Mouse (Mus musculus): ENCODE measurements around the gene Hsd17b10. TPM values are rescaled to one million over a fixed set of nuclear protein-coding genes. Genes with fewer than 3 reads are reported as not detected.

Hsd17b10 gene
- polyA plus RNA-seq, 2 experiments, result 33.4 to 98.4 TPM

- no peak for ATAC-seq (ENCODE audit: insufficient read depth)
- Histone ChIP-seq H3K4me1 (replicated peaks; ENCODE audit: control insufficient read depth in 2 of 2, insufficient read depth in 2 of 2, low read length in 1 of 2) (peaks cover 10 to 20% of the 10 kb centered on the region in 2 experiments; a peak in 3 of 4 replicates), H3K27me3 (ENCODE audit: control insufficient read depth, insufficient read depth, low read length) (no peaks in the 10 kb centered on the region), H3K9ac (replicated peaks) (peak overlapping the region; percentile 47), H3K27ac (peak overlapping the region; percentile 31; the same call in 1 of the 2 replicates), H3K9me3 (ENCODE audit: control insufficient read depth, low read length) (no peaks in the 10 kb centered on the region), H3K36me3 (replicated peaks; ENCODE audit: control insufficient read depth, insufficient read depth, low read depth) (peaks cover 10% of the 10 kb centered on the region), H3K4me2 (ENCODE audit: low read depth) (peak overlapping the region; percentile 78), H3K4me3 (ENCODE audit: insufficient read depth in 1 of 2, low read depth in 2 of 2, low read length in 2 of 2) (peak overlapping the region in 1 of 2 experiments; percentile 38; a peak in 2 of 4 replicates)
- 36% methylated on average over 2 of the region's 2 CpGs for WGBS (ENCODE audit: insufficient replicate concordance)
- TF ChIP-seq CTCF (IDR thresholded peaks at IDR 0.05; ENCODE audit: low read depth) (no peak), EP300 (IDR thresholded peaks at IDR 0.05; ENCODE audit: low read depth) (peak; percentile 50)
- DNase-seq (ENCODE audit: low read depth in 3 of 3, low spot score in 3 of 3), result peak in 2 of 3 experiments; percentile 33 to 43
Observed at GRCm38 (mm10) chrX:152019294-152019693, 17.6 kb downstream of the Hsd17b10 start.

- Histone ChIP-seq H3K27me3 (ENCODE audit: control insufficient read depth, insufficient read depth, low read length) (no peaks in the 10 kb centered on the region), H3K4me3 (ENCODE audit: insufficient read depth in 1 of 2, low read depth in 2 of 2, low read length in 2 of 2) (no peak overlapping the region), H3K9ac (replicated peaks) (no peak overlapping the region), H3K4me2 (ENCODE audit: low read depth) (0 out of 2 replicates have a peak overlapping the region, but pooled peaks have one; percentile 18), H3K4me1 (replicated peaks; ENCODE audit: control insufficient read depth in 2 of 2, insufficient read depth in 2 of 2, low read length in 1 of 2) (peaks cover 0 to 9% of the 10 kb centered on the region in 2 experiments; a peak in 3 of 4 replicates), H3K27ac (peak overlapping the region; percentile 22; the same call in 1 of the 2 replicates), H3K9me3 (ENCODE audit: control insufficient read depth, low read length) (no peaks in the 10 kb centered on the region), H3K36me3 (replicated peaks; ENCODE audit: control insufficient read depth, insufficient read depth, low read depth) (peaks cover 31% of the 10 kb centered on the region)
- ATAC-seq (ENCODE audit: insufficient read depth) (peak; percentile 83), DNase-seq (ENCODE audit: low read depth in 3 of 3, low spot score in 3 of 3) (no peak)
- TF ChIP-seq CTCF (IDR thresholded peaks at IDR 0.05; ENCODE audit: low read depth), result no peak
- peak; percentile 38; the same call in 1 of the 2 replicates for TF ChIP-seq EP300 (IDR thresholded peaks at IDR 0.05; ENCODE audit: low read depth)
Observed at GRCm38 (mm10) chrX:152039865-152040264, 38.2 kb downstream of the Hsd17b10 start.

GRCm38 (mm10) chrX:152047230-152047629 lies 45.6 kb downstream of the Hsd17b10 start:
- Histone ChIP-seq H3K9ac (replicated peaks) (no peak overlapping the region), H3K27ac (no peak overlapping the region), H3K4me2 (ENCODE audit: low read depth) (no peak overlapping the region), H3K27me3 (ENCODE audit: control insufficient read depth, insufficient read depth, low read length) (no peaks in the 10 kb centered on the region), H3K9me3 (ENCODE audit: control insufficient read depth, low read length) (no peaks in the 10 kb centered on the region), H3K4me1 (replicated peaks; ENCODE audit: control insufficient read depth in 2 of 2, insufficient read depth in 2 of 2, low read length in 1 of 2) (no peaks in the 10 kb centered on the region), H3K36me3 (replicated peaks; ENCODE audit: control insufficient read depth, insufficient read depth, low read depth) (peaks cover 13% of the 10 kb centered on the region), H3K4me3 (ENCODE audit: insufficient read depth in 1 of 2, low read depth in 2 of 2, low read length in 2 of 2) (no peak overlapping the region)
- TF ChIP-seq CTCF (IDR thresholded peaks at IDR 0.05; ENCODE audit: low read depth) (no peak), EP300 (IDR thresholded peaks at IDR 0.05; ENCODE audit: low read depth) (no peak)
- ATAC-seq (ENCODE audit: insufficient read depth) (no peak), DNase-seq (ENCODE audit: low read depth in 3 of 3, low spot score in 3 of 3) (no peak)

GRCm38 (mm10) chrX:152052546-152052945 lies 50.9 kb downstream of the Hsd17b10 start:
- no peaks in the 10 kb centered on the region for H3K9me3 ChIP-seq (ENCODE audit: control insufficient read depth, low read length)
- no peak overlapping the region for H3K4me2 ChIP-seq (ENCODE audit: low read depth)
- no peak overlapping the region for H3K9ac ChIP-seq (replicated peaks)
- H3K27me3 ChIP-seq (ENCODE audit: control insufficient read depth, insufficient read depth, low read length), result no peaks in the 10 kb centered on the region
- no peaks in the 10 kb centered on the region for H3K4me1 ChIP-seq (replicated peaks; ENCODE audit: control insufficient read depth in 2 of 2, insufficient read depth in 2 of 2, low read length in 1 of 2)
- peaks cover 14% of the 10 kb centered on the region for H3K36me3 ChIP-seq (replicated peaks; ENCODE audit: control insufficient read depth, insufficient read depth, low read depth)
- H3K27ac ChIP-seq, result no peak overlapping the region
- TF ChIP-seq EP300 (IDR thresholded peaks at IDR 0.05; ENCODE audit: low read depth), result no peak
- no peak for TF ChIP-seq CTCF (IDR thresholded peaks at IDR 0.05; ENCODE audit: low read depth)
- no peak overlapping the region for H3K4me3 ChIP-seq (ENCODE audit: insufficient read depth in 1 of 2, low read depth in 2 of 2, low read length in 2 of 2)
- DNase-seq (ENCODE audit: low read depth in 3 of 3, low spot score in 3 of 3) (no peak), ATAC-seq (ENCODE audit: insufficient read depth) (no peak)
- whole genome bisulfite sequencing (ENCODE audit: insufficient replicate concordance), result 60% methylated on average over 3 of the region's 3 CpGs

Other genes starting within 250 kb of the Hsd17b10 start
- 19.6 and 19.7 TPM in 2 replicates for gene Huwe1, start 201.0 kb upstream of the Hsd17b10 start, polyA plus RNA-seq (2012; rRNA removed)
- 11.6 and 11.9 TPM in 2 replicates for gene Huwe1, start 201.0 kb upstream of the Hsd17b10 start, polyA plus RNA-seq (2014; fragmentation: Nextera tagmentation; extraction: Ambion mirVana)
- gene Ribc1, start 14.4 kb downstream of the Hsd17b10 start, polyA plus RNA-seq (2012; rRNA removed), result 0.78 and 0.87 TPM in 2 replicates
- 2.0 and 2.4 TPM in 2 replicates for gene Ribc1, start 14.4 kb downstream of the Hsd17b10 start, polyA plus RNA-seq (2014; fragmentation: Nextera tagmentation; extraction: Ambion mirVana)
- gene Smc1a, start 14.6 kb downstream of the Hsd17b10 start, polyA plus RNA-seq (2012; rRNA removed), result 28.0 and 41.9 TPM in 2 replicates
- gene Smc1a, start 14.6 kb downstream of the Hsd17b10 start, polyA plus RNA-seq (2014; fragmentation: Nextera tagmentation; extraction: Ambion mirVana), result 51.8 and 58.1 TPM in 2 replicates
- 1.1 TPM in 2 replicates for gene Iqsec2, start 142.4 kb downstream of the Hsd17b10 start, polyA plus RNA-seq (2012; rRNA removed)
- gene Iqsec2, start 142.4 kb downstream of the Hsd17b10 start, polyA plus RNA-seq (2014; fragmentation: Nextera tagmentation; extraction: Ambion mirVana), result 1.0 and 1.3 TPM in 2 replicates
- 13.9 and 18.2 TPM in 2 replicates for gene Kdm5c, start 231.2 kb downstream of the Hsd17b10 start, polyA plus RNA-seq (2012; rRNA removed)
- 10.0 and 16.5 TPM in 2 replicates for gene Kdm5c, start 231.2 kb downstream of the Hsd17b10 start, polyA plus RNA-seq (2014; fragmentation: Nextera tagmentation; extraction: Ambion mirVana)